Mouse (Mus musculus) layer of hippocampus, postnatal 14 days (tissue): Measurements from ENCODE around the gene Eif4g3. TPM values are rescaled to one million over a fixed set of nuclear protein-coding genes. Genes with fewer than 3 reads are reported as not detected.
A peak's percentile ranks its signal among the peaks of the same experiment; 100 is the strongest.

Source experiments
- DNase-seq, 2 experiments: peaks; one replicate each; pipeline ENCODE4 v3.0.0; 2021 to 2022; ENCODE audit warnings: low spot score in 2 of 2, mixed read lengths in 1 of 2
- total RNA-seq, 2 experiments: library from RNA; stranded (reverse); gene quantifications; 2 replicates each; pipeline ENCODE4 v1.2.3; 2021

The Eif4g3 gene
- total RNA-seq, 2 experiments from 2014 or later, result 162 to 164 TPM

DNA sequence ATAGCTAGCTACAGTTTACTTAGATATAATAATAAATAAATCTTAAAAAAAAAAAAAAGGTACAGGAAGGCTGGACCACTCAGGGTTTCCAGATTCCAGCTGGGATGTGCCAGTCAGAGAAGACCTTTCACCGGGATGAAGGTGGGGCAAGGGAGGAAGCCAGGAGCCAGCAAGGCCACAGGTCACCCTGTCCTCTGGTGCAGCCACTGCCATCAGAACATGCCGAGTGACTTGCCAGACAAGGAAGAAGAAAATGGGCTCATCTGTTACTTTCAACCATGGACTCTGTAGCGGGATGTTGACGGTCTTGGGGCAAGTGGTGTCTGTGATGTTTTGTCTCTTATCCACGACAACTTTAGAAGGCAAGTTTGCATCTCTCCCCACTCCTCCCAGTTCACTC lies 8.1 kb upstream of the Eif4g3 start:
- DNase-seq, result no peak

- DNase-seq, result no peak
Observed at GRCm38 (mm10) chr4:137989426-137989825, 3.4 kb upstream of the Eif4g3 start.

DNA sequence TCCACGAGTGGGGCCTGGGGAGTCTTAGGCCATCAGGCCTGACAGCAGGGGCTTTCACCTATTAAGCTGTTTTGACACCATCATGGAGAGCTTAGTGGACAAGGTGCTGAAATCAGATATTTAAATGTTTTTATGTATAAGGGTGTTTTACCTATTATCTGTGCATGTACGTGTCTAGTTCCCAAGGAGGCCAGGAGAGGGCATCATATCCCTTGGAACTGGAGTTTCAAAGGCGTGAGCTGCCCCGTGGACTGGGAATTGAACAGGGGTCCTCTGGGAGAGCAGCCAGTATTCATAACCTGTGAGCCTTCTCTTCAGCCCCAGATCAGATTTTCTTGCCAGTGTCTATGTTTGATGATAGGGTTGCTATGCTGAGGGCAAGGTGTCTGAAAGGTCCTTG lies 2.4 kb upstream of the Eif4g3 start:
- DNase-seq, result no peak

DNA sequence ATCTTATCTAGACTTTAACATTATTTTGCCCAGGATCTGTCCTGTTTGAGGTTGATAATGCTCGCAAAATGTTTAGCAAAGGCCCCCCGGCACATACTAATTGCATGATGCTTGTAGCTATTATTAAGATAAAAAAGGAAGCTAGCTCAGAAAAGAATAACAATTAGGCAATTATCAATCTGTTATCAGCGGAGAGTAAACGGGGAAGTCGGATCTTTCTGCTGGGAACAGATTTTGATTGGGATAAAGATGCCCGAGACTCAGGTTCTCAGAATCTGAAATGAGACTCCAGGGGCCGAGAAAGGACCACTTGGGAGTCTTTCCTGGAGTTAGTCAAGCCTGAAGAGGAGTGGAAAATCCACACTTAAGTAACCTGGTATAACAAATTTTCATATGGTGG lies 1.6 kb upstream of the Eif4g3 start:
- DNase-seq, result no peak

DNA sequence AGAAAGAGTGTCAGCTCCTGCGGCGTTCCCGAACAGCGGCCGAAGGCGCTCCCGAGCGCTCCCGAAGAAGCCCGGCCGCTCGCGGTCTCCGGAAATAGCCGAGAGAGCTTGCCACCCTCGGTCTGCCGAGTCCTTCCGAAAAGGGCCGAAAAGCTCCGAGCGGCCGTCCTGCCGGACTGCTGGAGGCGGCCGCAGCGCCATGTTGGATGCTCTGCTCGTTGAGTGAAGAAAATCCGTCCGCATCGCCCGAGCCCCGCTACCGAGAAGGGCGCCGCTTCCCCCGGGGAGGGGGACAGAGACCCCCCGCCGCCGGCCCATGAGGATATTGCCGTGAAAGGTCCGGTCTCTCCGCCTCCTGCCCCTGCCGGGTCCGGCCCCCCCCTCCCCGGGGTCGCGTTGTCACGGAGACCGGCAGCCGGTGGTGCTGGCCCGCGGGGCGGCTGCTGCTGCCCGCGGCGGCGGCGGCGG lies 503 bp downstream of the Eif4g3 start:
- peak; percentile 99 to 100 for DNase-seq

DNA sequence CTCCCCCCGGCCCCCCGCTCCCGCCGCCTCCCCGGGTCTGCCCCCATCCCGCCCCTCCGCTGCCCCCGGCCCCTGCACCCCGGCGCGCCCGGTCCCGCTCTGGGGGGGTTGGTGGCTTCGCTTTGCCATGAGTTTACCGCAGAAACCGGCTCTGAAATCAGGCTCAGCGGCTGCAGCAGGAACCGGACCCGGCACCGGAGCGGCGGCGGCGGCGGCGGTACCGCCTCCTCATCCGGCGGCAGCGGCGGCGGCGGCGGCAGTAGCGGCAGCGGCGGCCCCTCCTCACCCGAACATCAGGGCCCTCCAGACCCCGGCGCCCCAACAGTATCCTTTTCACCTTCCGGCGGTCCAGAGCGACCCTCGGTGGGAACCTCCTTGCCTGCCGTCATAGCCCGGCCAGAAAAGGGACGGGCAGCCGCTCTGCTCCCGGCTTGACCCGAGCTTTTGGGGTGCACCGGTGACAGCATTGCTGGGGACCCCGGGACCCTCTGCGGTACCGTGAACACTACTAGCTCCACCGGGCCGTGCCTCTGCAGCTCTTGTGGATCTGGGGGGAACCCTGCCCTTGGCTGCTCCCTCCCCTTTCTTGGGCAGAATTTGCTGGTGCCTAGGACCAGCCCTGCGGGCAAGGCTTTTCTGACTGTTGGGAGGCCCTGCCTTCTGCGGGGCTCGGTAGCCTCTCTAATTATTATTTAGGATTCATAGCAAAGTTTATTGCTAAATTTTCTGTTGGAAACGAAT lies 1.2 kb downstream of the Eif4g3 start:
- peak; percentile 41 to 45 for DNase-seq

GRCm38 (mm10) chr4:137994562-137995336 lies 1.9 kb downstream of the Eif4g3 start:
- no peak for DNase-seq

- DNase-seq, result no peak
Observed at GRCm38 (mm10) chr4:137995399-137995798, 2.6 kb downstream of the Eif4g3 start.

DNA sequence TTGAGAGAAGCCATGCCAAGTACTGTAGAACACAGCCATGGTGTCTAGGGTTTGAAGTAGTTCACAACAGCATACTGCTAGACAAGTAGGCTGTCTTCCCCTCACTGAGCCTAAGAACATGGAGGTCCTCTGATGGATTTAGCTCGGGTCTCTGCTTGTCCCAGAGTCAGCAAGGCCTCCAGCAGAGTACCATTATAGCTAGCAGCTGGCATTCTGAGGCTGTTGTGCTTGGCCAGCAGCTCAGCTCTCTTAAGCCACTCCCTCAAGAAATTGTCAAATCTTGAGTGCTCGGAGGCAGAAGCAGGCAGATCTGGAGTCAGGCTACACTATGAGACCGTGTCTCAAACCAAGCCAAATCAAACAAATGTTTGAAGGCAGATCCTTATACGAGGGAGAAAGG lies 5.4 kb downstream of the Eif4g3 start:
- DNase-seq, result no peak

DNA sequence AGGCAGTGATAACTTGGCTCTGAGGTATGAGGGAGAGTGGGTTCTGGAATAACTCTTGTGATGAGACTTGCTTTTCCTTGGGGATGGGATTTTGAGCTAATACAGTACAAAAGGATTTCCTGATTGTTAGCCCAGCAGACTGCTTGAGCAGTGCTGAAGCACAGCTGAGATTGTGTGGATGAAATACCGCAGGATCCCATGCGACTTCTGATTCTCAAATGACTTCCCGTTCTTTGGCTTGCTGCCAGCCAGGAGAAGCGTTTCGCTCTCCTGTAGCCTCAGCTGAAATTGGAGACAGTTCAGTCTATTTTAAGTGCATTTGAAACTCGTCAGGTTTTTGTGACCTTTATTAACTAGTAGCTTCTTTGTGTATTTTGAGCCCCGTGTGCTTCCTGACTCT lies 7.9 kb downstream of the Eif4g3 start:
- DNase-seq, result no peak

GRCm38 (mm10) chr4:138003909-138004610 lies 11.2 kb downstream of the Eif4g3 start:
- no peak for DNase-seq

- no peak for DNase-seq
Observed at GRCm38 (mm10) chr4:138005781-138006180, 13.0 kb downstream of the Eif4g3 start.

DNA sequence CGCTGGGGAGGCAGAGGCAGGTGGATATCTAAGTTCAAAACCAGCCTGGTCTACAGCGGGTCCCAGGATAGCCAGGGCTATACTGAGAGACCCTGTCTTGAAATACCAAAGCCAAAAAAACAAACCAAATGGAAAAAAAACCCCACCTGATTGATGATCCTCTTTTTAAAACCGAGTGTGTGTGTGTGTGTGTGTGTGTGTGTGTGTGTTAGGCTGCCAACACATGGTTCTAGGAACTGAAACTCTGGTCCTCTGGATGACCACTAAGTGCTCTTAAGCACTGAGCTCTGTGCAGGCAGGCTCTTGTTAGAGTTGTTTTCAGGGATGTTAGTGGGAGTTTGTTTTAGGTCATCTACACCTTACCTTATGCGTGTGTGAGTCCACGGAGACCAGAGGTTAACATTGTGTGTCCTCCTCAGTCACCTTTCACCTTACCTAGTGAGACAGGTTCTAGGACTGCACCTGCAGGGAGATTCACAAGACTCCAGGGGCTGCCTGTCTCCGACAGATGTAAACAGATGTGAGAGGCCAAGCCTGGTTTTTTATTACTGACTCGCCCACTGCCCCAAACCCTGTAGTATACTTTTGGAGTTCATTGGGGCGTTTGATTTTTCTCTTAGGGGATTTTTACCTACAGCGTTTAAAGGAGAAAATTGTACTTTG lies 14.3 kb downstream of the Eif4g3 start:
- DNase-seq, result no peak

GRCm38 (mm10) chr4:138008646-138009045 lies 15.8 kb downstream of the Eif4g3 start:
- no peak for DNase-seq

DNA sequence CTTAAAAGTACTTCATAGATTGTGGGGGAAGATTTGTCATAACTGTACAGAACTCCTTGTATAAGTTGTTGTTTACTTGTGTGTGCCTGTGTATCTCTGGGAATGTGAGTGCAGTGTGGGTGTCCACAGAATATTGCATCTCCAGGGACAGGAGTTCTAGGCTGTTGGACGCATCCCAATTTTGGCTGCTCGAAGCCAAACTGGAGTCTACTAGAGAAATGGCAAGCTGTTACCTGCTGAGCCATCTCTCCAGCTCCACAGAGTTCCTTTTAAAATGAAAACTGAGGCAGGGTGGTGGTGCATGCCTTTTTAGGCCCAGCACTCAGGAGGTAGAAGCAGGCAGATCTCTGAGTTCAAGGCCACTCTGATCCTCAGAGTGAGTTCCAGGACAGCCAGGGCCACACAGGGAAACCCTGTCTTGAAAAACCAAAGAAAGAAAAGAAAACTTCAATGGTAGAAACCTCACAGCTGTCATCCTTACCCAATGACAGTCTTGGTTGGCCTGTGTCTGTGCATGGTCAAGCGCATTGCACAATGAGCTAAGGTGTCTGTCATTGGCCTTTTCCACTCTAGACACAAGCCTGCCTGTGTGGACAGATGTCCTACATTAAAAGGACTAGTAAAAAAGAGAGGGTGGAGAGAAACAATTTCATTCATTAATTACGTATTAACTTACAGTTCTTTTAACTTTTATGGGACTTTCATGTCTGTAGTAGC lies 17.1 kb downstream of the Eif4g3 start:
- DNase-seq, result no peak

- no peak for DNase-seq
Observed at GRCm38 (mm10) chr4:138013723-138014479, 21.1 kb downstream of the Eif4g3 start.

- DNase-seq, result no peak
Observed at GRCm38 (mm10) chr4:138015966-138016365, 23.1 kb downstream of the Eif4g3 start.

DNA sequence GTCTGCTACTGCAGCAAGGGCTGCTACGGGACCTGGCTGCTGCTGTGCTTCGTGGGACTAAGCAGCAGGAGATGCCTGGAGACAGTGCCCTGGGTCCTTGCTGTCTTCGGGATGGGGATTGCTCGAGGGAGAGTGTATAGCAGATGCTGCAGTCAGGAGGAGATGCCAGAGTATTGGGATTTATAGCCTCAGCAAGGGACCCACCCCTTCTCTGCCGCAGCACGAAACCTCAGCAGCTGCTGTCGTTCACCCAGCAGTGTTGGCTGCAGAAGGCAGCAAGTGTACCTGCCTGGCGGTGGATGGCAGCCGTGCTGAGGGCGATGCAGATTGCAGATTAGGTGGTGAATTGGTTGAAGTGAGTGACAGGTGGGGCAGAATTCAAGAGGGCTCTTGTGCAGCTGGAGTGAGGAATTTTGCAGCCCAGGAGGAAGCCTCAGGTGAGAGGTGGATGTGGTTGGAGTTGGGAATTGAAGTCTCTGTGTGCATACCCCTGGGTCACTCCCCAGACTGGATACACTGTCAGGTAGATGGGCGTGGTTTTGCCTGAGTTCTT lies 24.3 kb downstream of the Eif4g3 start:
- DNase-seq, result no peak

- no peak for DNase-seq
Observed at GRCm38 (mm10) chr4:138018011-138018410, 25.2 kb downstream of the Eif4g3 start.

- no peak for DNase-seq
Observed at GRCm38 (mm10) chr4:138020231-138020630, 27.4 kb downstream of the Eif4g3 start.
